Mouse (Mus musculus) forelimb bud, embryonic 11.5 days (tissue): ENCODE results near the gene Brca2.

Source experiments
- DNase-seq: peaks from one replicate; pipeline ENCODE4 v3.0.0-alpha.2; 2012; ENCODE audit warnings: low read depth, low spot score

The Brca2 gene

GRCm38 (mm10) chr5:150598202-150599119 is 76.0 kb downstream of the Brca2 start:
- no peak for DNase-seq

GRCm38 (mm10) chr5:150599301-150600294 is 77.2 kb downstream of the Brca2 start:
- DNase-seq, result no peak

- no peak for DNase-seq
Observed at GRCm38 (mm10) chr5:150600554-150601440, 78.4 kb downstream of the Brca2 start.

GRCm38 (mm10) chr5:150601441-150602230 is 79.2 kb downstream of the Brca2 start:
- no peak for DNase-seq

GRCm38 (mm10) chr5:150606131-150606530 is 83.7 kb downstream of the Brca2 start:
- DNase-seq, result no peak

- DNase-seq, result no peak
Observed at GRCm38 (mm10) chr5:150607631-150608030, 85.2 kb downstream of the Brca2 start.

GRCm38 (mm10) chr5:150611136-150611535 is 88.7 kb downstream of the Brca2 start:
- DNase-seq, result no peak

GRCm38 (mm10) chr5:150611697-150612096 is 89.3 kb downstream of the Brca2 start:
- no peak for DNase-seq

GRCm38 (mm10) chr5:150614054-150614453 is 91.6 kb downstream of the Brca2 start:
- no peak for DNase-seq

GRCm38 (mm10) chr5:150616216-150616615 is 93.8 kb downstream of the Brca2 start:
- no peak for DNase-seq

GRCm38 (mm10) chr5:150616731-150617130 is 94.3 kb downstream of the Brca2 start:
- DNase-seq, result no peak

GRCm38 (mm10) chr5:150618599-150619355 is 96.3 kb downstream of the Brca2 start:
- no peak for DNase-seq
